Mouse (Mus musculus) kidney, embryonic 16.5 days (tissue): Measurements from ENCODE around the gene Mllt1. TPM values are rescaled to one million over a fixed set of nuclear protein-coding genes. Genes with fewer than 3 reads are reported as not detected.
A peak's percentile ranks its signal among the peaks of the same experiment; 100 is the strongest.
"Not testable (repeated sequence)": the region's sequence is repeated elsewhere in the genome, so short reads cannot be mapped to it uniquely, and the experiment has no call there.

ENCODE experiments used
- ATAC-seq: fragments of 200-750 bp; cut with Nextera tagmentation; 2 replicates; pipeline ENCODE4 v1.8.0; 2017; ENCODE audit warnings: moderate TSS enrichment; ENCODE audit not compliant: low FRiP score, low TSS enrichment
- H3K27ac ChIP-seq: fragments of 300-500 bp; sonication (generic); 2 replicates; pipeline ENCODE4 v1.5.1; 2014; ENCODE audit warnings: low read length
- H3K27me3 ChIP-seq: fragments of 300-500 bp; sonication (generic); 2 replicates; pipeline ENCODE4 v1.6.1; 2014; ENCODE audit warnings: low read length, control low read depth, mixed read lengths; ENCODE audit not compliant: insufficient read depth
- H3K36me3 ChIP-seq: fragments of 300-500 bp; sonication (generic); 2 replicates; pipeline ENCODE4 v1.6.1; 2014; ENCODE audit warnings: low read length, control low read depth, mixed read lengths; ENCODE audit not compliant: insufficient read depth
- H3K4me1 ChIP-seq: fragments of 300-500 bp; sonication (generic); 2 replicates; pipeline ENCODE4 v1.6.1; 2014; ENCODE audit warnings: low read length, control low read depth, mixed read lengths; ENCODE audit not compliant: insufficient read depth
- H3K4me2 ChIP-seq: fragments of 300-500 bp; sonication (generic); replicated peaks from 2 replicates; pipeline ENCODE4 v1.6.1; 2014; ENCODE audit warnings: low read depth, low read length
- H3K4me3 ChIP-seq: fragments of 300-500 bp; sonication (generic); 2 replicates; pipeline ENCODE4 v1.5.1; 2014; ENCODE audit warnings: mild to moderate bottlenecking, low read length
- H3K9ac ChIP-seq: fragments of 300-500 bp; sonication (generic); replicated peaks from 2 replicates; pipeline ENCODE4 v1.6.1; 2014; ENCODE audit warnings: low read length
- H3K9me3 ChIP-seq: fragments of 300-500 bp; sonication (generic); 2 replicates; pipeline ENCODE4 v1.6.1; 2016; ENCODE audit warnings: low read length, control low read depth
- WGBS: fragments of 180-500 bp; shearing (Covaris S2); extraction: QIAGEN DNeasy Blood & Tissue Kit; methylation state at CpG from one replicate; pipeline ENCODE4 v1.1.7; 2014; 5-methylcytosine and 5-hydroxymethylcytosine counted together
- polyA plus RNA-seq: library from polyadenylated mRNA; unstranded; fragments of >200 nt; fragmentation: Nextera tagmentation; extraction: Ambion mirVana; gene quantifications from 2 replicates; pipeline ENCODE4 v1.2.1, GENCODE M21; 2015

Gene Mllt1
- polyA plus RNA-seq, 1 experiment from 2014 or later, result 53.1 TPM

DNA sequence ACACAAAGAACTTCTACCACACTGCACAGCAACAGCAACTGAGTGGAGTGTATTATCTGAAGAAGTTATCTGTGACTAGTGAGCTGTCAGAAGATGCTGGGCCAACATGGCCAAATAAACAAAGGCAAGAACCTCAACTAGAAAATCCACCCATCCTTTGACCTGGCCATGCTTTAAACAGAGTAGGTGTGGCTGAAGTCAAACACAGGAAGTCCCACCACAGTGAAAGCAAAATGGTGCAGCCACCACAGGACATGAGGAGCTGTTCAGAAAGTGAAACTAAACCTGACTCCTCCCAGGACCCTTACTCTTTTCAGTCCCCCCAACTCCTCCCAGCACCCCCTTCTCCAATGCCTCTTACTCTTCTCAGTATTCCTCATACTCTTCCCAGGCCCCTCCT, 21.8 kb downstream of the Mllt1 start:
- peaks cover 48% of the 10 kb centered on the region for H3K36me3 ChIP-seq

GRCm38 (mm10) chr17:56913023-56913422, 22.2 kb downstream of the Mllt1 start:
- Histone ChIP-seq H3K4me2 (no peak overlapping the region), H3K4me1 (no peaks in the 10 kb centered on the region), H3K9ac (no peak overlapping the region), H3K27me3 (no peaks in the 10 kb centered on the region), H3K36me3 (peaks cover 50% of the 10 kb centered on the region), H3K9me3 (no peaks in the 10 kb centered on the region), H3K4me3 (no peak overlapping the region), H3K27ac (no peak overlapping the region)
- no peak for ATAC-seq
- 87% methylated on average over 3 of the region's 3 CpGs for WGBS

More for the DNA sequence above, 21.8 kb downstream of the Mllt1 start:
- H3K4me3 ChIP-seq, result no peak overlapping the region
- H3K4me1 ChIP-seq, result no peaks in the 10 kb centered on the region
- H3K27ac ChIP-seq, result no peak overlapping the region
- no peak overlapping the region for H3K9ac ChIP-seq
- H3K9me3 ChIP-seq, result no peaks in the 10 kb centered on the region
- no peaks in the 10 kb centered on the region for H3K27me3 ChIP-seq
- no peak overlapping the region for H3K4me2 ChIP-seq
- ATAC-seq, result no peak

DNA sequence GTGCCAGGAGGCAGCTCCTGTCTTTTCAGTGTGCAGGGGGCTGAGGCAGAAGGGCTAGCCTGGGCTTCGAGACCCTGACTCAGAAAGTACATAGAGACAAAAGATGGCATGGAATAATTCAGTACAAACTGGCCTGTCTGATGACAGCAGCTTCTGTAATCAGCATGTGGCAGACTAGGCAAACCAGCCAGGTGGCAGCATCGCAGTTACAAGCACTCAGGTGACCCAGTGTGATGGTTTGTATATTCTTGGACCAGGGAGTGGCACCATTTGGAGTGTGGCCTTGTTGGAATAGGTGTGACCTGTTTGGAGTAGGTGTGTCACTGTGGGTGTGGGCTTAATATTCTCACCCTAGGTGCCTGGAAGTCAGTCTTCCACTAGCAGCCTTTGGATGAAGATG, 25.5 kb downstream of the Mllt1 start:
- not testable (repeated sequence) for H3K27me3 ChIP-seq, H3K4me1 ChIP-seq, H3K27ac ChIP-seq, H3K9me3 ChIP-seq, H3K4me2 ChIP-seq, H3K9ac ChIP-seq, ATAC-seq, H3K4me3 ChIP-seq
- 94% methylated on average over 2 of the region's 2 CpGs for WGBS
- H3K36me3 ChIP-seq, result peaks cover 46% of the 10 kb centered on the region

DNA sequence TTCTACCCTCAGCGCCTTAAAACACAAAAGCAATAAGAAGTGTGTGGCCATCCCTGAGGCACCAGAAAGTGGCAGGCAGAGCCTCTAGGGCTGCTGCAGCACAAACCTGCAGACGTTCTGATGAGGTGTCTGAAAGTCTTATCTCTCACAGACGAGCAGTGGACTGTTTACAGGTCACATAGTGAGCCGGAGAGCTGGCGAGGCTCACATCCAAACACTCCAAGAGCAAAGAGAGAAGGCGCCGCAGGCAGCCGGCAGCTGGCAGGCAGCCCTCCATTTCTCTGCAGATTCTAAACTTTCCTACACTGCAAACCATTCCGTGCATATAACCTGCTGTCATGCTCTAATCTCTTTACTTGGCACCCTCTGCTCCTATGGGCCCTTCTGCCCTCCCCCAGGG, 27.3 kb downstream of the Mllt1 start:
- 79% methylated on average over 9 of the region's 9 CpGs for WGBS
- Histone ChIP-seq H3K4me2 (no peak overlapping the region), H3K9ac (no peak overlapping the region), H3K4me1 (no peaks in the 10 kb centered on the region), H3K9me3 (no peaks in the 10 kb centered on the region), H3K27me3 (no peaks in the 10 kb centered on the region), H3K4me3 (no peak overlapping the region), H3K36me3 (peaks cover 43% of the 10 kb centered on the region), H3K27ac (no peak overlapping the region)
- ATAC-seq, result no peak

- Histone ChIP-seq H3K27me3 (no peaks in the 10 kb centered on the region), H3K9ac (no peak overlapping the region), H3K4me2 (no peak overlapping the region), H3K4me1 (no peaks in the 10 kb centered on the region), H3K27ac (no peak overlapping the region), H3K36me3 (peaks cover 46% of the 10 kb centered on the region), H3K9me3 (no peaks in the 10 kb centered on the region), H3K4me3 (no peak overlapping the region)
- peak; percentile 46; the same call in 1 of the 2 replicates for ATAC-seq
- 94% methylated on average over 5 of the region's 5 CpGs for WGBS
Measured at GRCm38 (mm10) chr17:56907096-56907495, 28.1 kb downstream of the Mllt1 start.

DNA sequence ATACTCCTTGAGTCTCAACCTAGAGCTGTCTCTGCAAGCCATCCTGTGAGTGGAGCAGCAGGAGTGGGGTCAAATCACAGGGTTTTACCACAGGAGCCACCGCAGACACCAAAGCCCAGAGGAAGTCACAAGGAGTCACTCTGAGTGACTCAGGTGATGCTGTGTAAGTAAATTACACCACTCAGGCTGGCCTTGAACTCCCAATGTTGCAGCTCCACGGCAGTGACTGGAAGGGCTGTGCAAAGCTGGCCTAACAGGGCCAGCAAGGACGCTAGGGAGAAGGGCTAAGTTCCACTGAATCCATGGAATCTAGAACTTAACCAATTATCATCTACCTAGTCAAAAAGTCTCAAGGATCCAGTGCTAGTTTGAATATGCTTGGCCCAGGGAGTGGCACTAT, 29.0 kb downstream of the Mllt1 start:
- WGBS, result 92% methylated on average over 3 of the region's 3 CpGs
- Histone ChIP-seq H3K27me3 (no peaks in the 10 kb centered on the region), H3K4me2 (no peak overlapping the region), H3K4me1 (no peaks in the 10 kb centered on the region), H3K9ac (no peak overlapping the region), H3K27ac (no peak overlapping the region), H3K9me3 (no peaks in the 10 kb centered on the region), H3K4me3 (no peak overlapping the region), H3K36me3 (peaks cover 51% of the 10 kb centered on the region)
- ATAC-seq, result no peak

GRCm38 (mm10) chr17:56902698-56903097, 32.5 kb downstream of the Mllt1 start:
- ATAC-seq, result no peak
- no peak overlapping the region for H3K4me3 ChIP-seq
- no peaks in the 10 kb centered on the region for H3K4me1 ChIP-seq
- H3K9ac ChIP-seq, result no peak overlapping the region
- H3K27me3 ChIP-seq, result no peaks in the 10 kb centered on the region
- 92% methylated on average over 5 of the region's 5 CpGs for WGBS
- H3K4me2 ChIP-seq, result no peak overlapping the region
- peaks cover 55% of the 10 kb centered on the region for H3K36me3 ChIP-seq
- H3K9me3 ChIP-seq, result no peaks in the 10 kb centered on the region
- no peak overlapping the region for H3K27ac ChIP-seq

DNA sequence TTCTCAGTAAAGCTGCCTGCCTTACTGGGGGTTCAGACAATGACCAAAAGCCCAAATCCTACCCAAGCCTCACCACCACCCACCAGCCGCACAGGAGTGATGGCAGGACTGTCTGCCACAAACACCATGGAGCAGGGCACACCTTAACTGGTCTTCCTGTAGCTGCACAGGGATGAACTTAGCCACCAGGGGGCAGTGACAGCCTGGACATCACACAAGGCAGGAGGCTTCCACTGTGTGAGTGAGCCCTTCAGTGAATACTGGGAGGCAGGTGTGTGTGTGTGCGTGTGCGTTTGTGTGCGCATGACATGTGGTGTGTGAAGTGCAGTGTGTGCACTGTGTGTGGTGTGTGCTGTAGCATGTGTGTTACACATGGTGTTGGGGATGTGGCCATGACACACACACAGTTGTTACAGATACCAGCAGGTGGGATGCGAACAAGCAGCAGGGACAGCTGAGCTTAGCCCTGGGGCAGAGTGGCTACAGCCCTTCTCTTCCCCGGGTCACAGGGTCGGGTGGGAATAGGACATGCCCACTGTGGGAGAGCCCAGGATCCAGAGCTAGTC, 37.5 kb downstream of the Mllt1 start:
- no peaks in the 10 kb centered on the region for H3K4me1 ChIP-seq
- no peak overlapping the region for H3K9ac ChIP-seq
- no peaks in the 10 kb centered on the region for H3K9me3 ChIP-seq
- H3K27ac ChIP-seq, result no peak overlapping the region
- no peak overlapping the region for H3K4me2 ChIP-seq
- no peak overlapping the region for H3K4me3 ChIP-seq
- ATAC-seq, result peak; percentile 62
- peaks cover 82% of the 10 kb centered on the region for H3K36me3 ChIP-seq
- H3K27me3 ChIP-seq, result no peaks in the 10 kb centered on the region
- WGBS, result 88% methylated on average over 7 of the region's 7 CpGs

DNA sequence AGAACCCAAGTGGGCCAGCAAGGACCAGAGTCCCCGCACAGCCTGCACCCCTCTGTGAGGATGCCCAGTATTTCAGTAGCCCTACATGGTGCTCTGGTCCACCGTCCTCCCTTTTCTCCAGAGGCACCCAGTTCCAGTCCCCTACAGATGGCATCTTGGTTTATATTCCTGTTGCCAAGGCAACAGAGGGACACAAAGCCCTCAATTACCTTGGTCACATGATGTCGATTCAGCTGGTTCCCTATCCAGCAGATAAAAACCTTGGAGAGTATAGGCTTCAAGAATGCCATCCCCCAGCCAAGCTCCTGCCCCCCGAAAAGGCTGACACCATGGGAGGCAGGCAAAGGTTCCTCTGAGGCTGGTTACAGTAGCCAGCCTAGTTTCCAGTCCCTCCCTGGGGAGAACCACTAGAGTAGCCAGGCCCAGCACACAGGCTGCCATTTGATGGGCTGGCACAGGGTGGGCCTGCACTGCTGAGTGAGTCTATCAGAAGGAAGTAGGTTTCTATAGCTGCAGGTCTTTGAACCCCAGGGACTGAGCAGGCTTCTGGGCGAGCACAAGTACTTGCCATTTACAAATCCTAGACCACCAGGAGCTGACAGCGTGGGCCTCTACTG, 38.6 kb downstream of the Mllt1 start:
- WGBS, result 91% methylated on average over 6 of the region's 6 CpGs
- Histone ChIP-seq H3K9me3 (no peaks in the 10 kb centered on the region), H3K36me3 (peaks cover 82% of the 10 kb centered on the region), H3K27me3 (no peaks in the 10 kb centered on the region), H3K4me2 (no peak overlapping the region), H3K4me1 (no peaks in the 10 kb centered on the region), H3K9ac (no peak overlapping the region), H3K27ac (no peak overlapping the region), H3K4me3 (no peak overlapping the region)
- no peak for ATAC-seq

- 94% methylated on average over 9 of the region's 9 CpGs for WGBS
- Histone ChIP-seq H3K4me2 (no peak overlapping the region), H3K27ac (no peak overlapping the region), H3K9me3 (no peaks in the 10 kb centered on the region), H3K4me1 (no peaks in the 10 kb centered on the region), H3K36me3 (peaks cover 78% of the 10 kb centered on the region), H3K4me3 (no peak overlapping the region), H3K27me3 (no peaks in the 10 kb centered on the region), H3K9ac (no peak overlapping the region)
- ATAC-seq, result no peak
Measured at GRCm38 (mm10) chr17:56895368-56895918, 39.8 kb downstream of the Mllt1 start.
